In the genomic region with DNA sequence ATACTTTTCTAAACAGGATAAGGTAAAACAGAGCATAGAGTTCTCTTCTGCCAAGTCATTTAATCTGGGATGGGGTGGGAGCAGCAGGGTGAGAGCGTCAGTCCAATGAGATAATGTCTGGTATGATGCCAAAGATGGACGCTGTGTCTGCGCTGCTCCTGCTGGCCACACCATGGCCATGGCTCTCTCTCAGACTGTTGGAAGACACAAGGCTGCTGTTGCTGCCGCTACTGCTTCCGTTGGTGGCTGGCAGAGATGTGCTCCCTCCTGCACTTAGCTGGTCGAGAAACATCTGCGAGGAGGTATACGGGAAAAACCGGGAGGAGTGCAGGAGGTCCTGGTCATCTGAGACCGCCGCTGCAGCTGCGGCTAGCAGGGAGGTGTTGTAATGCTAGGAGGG, we compare ENCODE assay signal across 10 mouse cellular contexts. TPM values are rescaled to one million over a fixed set of nuclear protein-coding genes. Genes with fewer than 3 reads are reported as not detected.
A peak's percentile ranks its signal among the peaks of the same experiment; 100 is the strongest.
DNase-seq lines count a peak whose midpoint lies in the region; ATAC-seq lines count a peak whose summit lies in the region.
"Had no signal": no experiment of that assay in that cellular context is flagged by ENCODE, and none has a peak within 500 bp of the region (broad histone marks: within the 10 kb centered on the region; RNA-seq: fewer than 3 reads in every experiment).

No protein-coding gene starts in this region.

- H3K36me3 ChIP-seq in heart, embryonic 13.5 days, result peaks cover 62% of the 10 kb centered on the region
- peaks cover 21% of the 10 kb centered on the region for H3K36me3 ChIP-seq in hindbrain, embryonic 16.5 days (ENCODE audit: control insufficient read depth, insufficient read depth, low read length)

- peak; percentile 30 for DNase-seq in layer of hippocampus, adult 11-12 months (ENCODE audit: low spot score)
- DNase-seq in layer of hippocampus, postnatal 25 days (ENCODE audit: extremely low spot score in 1 of 2, low spot score in 1 of 2), result no peak
- DNase-seq in cerebellum, adult 9-11 months, result peak; percentile 43
- DNase-seq in lung, postnatal 36 days, result peak; percentile 63
- DNase-seq in left cerebral cortex, adult 18-20 months (ENCODE audit: low spot score in 2 of 2), result no peak

- WGBS in heart, embryonic 13.5 days, result 52% methylated on average over 12 of the region's 12 CpGs
- WGBS in hindbrain, embryonic 16.5 days, result 78% methylated on average over 12 of the region's 12 CpGs

- H3K9me3 ChIP-seq in heart, embryonic 13.5 days, result no peaks in the 10 kb centered on the region
- no peaks in the 10 kb centered on the region for H3K9me3 ChIP-seq in hindbrain, embryonic 16.5 days (ENCODE audit: control insufficient read depth, low read length)
- H3K9me3 ChIP-seq: liver, embryonic 12.5 days; neural tube, embryonic 13.5 days had no signal

- H3K4me2 ChIP-seq in heart, embryonic 13.5 days, result peak overlapping the region; percentile 18; the same call in 1 of the 2 replicates
- no peak overlapping the region for H3K4me2 ChIP-seq in hindbrain, embryonic 16.5 days (ENCODE audit: low read length)
- H3K4me2 ChIP-seq: liver, embryonic 12.5 days; neural tube, embryonic 13.5 days had no signal

- ATAC-seq in heart, embryonic 13.5 days (ENCODE audit: extremely low read depth, insufficient number of reproducible peaks, low FRiP score, low TSS enrichment), result no peak
- ATAC-seq in hindbrain, embryonic 16.5 days, result no peak
- ATAC-seq in erythroid progenitor cell, adult 5-6 weeks (replicated peaks; ENCODE audit: low FRiP score, poor library complexity, severe bottlenecking), result no peak
- ATAC-seq: liver, embryonic 12.5 days had no signal

- no peaks in the 10 kb centered on the region for H3K27me3 ChIP-seq in heart, embryonic 13.5 days (replicated peaks)
- no peaks in the 10 kb centered on the region for H3K27me3 ChIP-seq in hindbrain, embryonic 16.5 days (replicated peaks; ENCODE audit: control insufficient read depth, insufficient read depth, low read length)
- H3K27me3 ChIP-seq: liver, embryonic 12.5 days; neural tube, embryonic 13.5 days had no signal

- peak overlapping the region; percentile 52 for H3K27ac ChIP-seq in heart, embryonic 13.5 days (replicated peaks)
- H3K27ac ChIP-seq in hindbrain, embryonic 16.5 days (ENCODE audit: low read depth, low read length), result no peak overlapping the region
- H3K27ac ChIP-seq: liver, embryonic 12.5 days; neural tube, embryonic 13.5 days had no signal

- H3K4me3 ChIP-seq in heart, embryonic 13.5 days, result no peak overlapping the region
- H3K4me3 ChIP-seq in hindbrain, embryonic 16.5 days (ENCODE audit: low read length), result no peak overlapping the region
- H3K4me3 ChIP-seq: liver, embryonic 12.5 days; neural tube, embryonic 13.5 days had no signal

- H3K4me1 ChIP-seq in heart, embryonic 13.5 days, result peaks cover 29% of the 10 kb centered on the region
- no peaks in the 10 kb centered on the region for H3K4me1 ChIP-seq in hindbrain, embryonic 16.5 days (ENCODE audit: control insufficient read depth, insufficient read depth, low read depth, low read length)
- H3K4me1 ChIP-seq: neural tube, embryonic 13.5 days had no signal

- H3K9ac ChIP-seq in heart, embryonic 13.5 days, result no peak overlapping the region
- no peak overlapping the region for H3K9ac ChIP-seq in hindbrain, embryonic 16.5 days (ENCODE audit: low read depth, low read length)
- H3K9ac ChIP-seq: liver, embryonic 12.5 days; neural tube, embryonic 13.5 days had no signal

RNA-seq across cellular contexts. Expression of a gene that starts 24.0 kb away (rescaled TPM):
- total RNA-seq in layer of hippocampus, postnatal 25 days (2021), result 1 to 10 TPM; 1.2 to 2.4 TPM
- 1.7 and 2.4 TPM in 2 replicates for polyA plus RNA-seq in heart, embryonic 13.5 days (2015; fragmentation: Nextera tagmentation; extraction: Ambion mirVana)
- 22.8 and 23.5 TPM in 2 replicates for polyA plus RNA-seq in hindbrain, embryonic 16.5 days (2015; fragmentation: Nextera tagmentation; extraction: Ambion mirVana)
- total RNA-seq in left cerebral cortex, adult 18-20 months (2021), result not detected
- not detected in 2 replicates for total RNA-seq in erythroid progenitor cell, adult 5-6 weeks (2015; ENCODE audit: low replicate concordance)
- total RNA-seq in erythroid progenitor cell, adult 5-6 weeks (2017; ENCODE audit: low replicate concordance), result not detected in 2 replicates

RNA-seq across cellular contexts. Expression of a gene that starts 43.3 kb away (rescaled TPM):
- total RNA-seq in layer of hippocampus, postnatal 25 days (2021), result 10 to 100 TPM; 11.4 to 13.4 TPM
- polyA plus RNA-seq in heart, embryonic 13.5 days (2015; fragmentation: Nextera tagmentation; extraction: Ambion mirVana), result 18.8 and 19.5 TPM in 2 replicates
- polyA plus RNA-seq in hindbrain, embryonic 16.5 days (2015; fragmentation: Nextera tagmentation; extraction: Ambion mirVana), result 6.7 and 6.9 TPM in 2 replicates
- 10 to 100 TPM; 10.8 to 14.6 TPM for total RNA-seq in left cerebral cortex, adult 18-20 months (2021)
- total RNA-seq in erythroid progenitor cell, adult 5-6 weeks (2015; ENCODE audit: low replicate concordance), result 18.9 and 29.6 TPM in 2 replicates
- total RNA-seq in erythroid progenitor cell, adult 5-6 weeks (2017; ENCODE audit: low replicate concordance), result 5.3 and 7.2 TPM in 2 replicates

Comparison
In these comparisons a context has a peak if more than half of its experiments do, and no peak if none do; other contexts are left out.
1. DNase-seq: peak in layer of hippocampus, adult 11-12 months (single experiment), cerebellum, adult 9-11 months (single experiment) and lung, postnatal 36 days (single experiment); none in layer of hippocampus, postnatal 25 days (0 of 2) and left cerebral cortex, adult 18-20 months (0 of 2).